Mouse (Mus musculus): ENCODE measurements around the gene Rinl.
A peak's percentile ranks its signal among the peaks of the same experiment; 100 is the strongest.

The Rinl gene

DNA sequence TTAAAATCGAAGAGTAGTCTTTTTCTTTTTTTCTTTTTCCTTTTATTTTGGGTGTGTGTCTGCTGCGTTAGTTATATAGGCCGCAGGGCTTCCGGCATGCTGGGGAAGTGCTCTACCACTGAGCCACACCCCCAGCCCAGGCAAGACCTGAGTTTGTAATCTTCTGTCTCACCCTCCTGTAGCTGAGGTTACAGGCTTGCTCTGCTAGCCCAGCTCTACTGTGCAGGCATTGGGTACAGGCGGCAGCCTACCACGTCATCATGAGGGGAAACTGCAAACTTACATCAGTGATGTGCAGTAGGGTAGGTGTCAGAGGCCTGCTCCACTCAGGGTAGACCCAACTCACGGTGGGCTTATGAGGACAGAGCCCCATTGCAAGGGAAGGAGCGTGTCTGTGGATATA, 7.5 kb upstream of the Rinl start:
- no peak for DNase-seq

DNA sequence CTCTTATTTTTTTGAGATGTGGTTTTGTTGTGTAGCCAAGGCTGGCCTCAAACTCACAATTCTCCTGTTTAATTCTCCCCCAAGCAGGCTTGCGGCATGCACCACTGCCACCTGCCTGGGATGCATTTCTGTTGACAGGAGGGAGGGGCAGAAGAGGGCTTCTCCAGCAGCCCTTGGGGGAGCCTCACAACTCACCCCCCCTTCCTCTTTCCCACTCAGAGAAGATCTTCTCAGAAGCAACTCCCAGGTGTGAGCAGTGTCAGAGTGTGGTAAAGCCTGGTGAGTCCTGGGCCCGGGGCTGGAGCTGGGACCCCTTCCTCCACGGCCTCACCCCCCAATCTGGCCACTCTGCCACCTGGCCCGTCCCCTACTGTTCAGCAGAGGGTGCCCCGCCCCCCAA, 3.6 kb upstream of the Rinl start:
- no peak for DNase-seq

- no peak for DNase-seq
Measured at GRCm38 (mm10) chr7:28787884-28788283, 885 bp upstream of the Rinl start.

- DNase-seq, result no peak
Measured at GRCm38 (mm10) chr7:28789235-28789634, 466 bp downstream of the Rinl start.

- no peak for DNase-seq
Measured at GRCm38 (mm10) chr7:28790066-28790806, 1.5 kb downstream of the Rinl start.

DNA sequence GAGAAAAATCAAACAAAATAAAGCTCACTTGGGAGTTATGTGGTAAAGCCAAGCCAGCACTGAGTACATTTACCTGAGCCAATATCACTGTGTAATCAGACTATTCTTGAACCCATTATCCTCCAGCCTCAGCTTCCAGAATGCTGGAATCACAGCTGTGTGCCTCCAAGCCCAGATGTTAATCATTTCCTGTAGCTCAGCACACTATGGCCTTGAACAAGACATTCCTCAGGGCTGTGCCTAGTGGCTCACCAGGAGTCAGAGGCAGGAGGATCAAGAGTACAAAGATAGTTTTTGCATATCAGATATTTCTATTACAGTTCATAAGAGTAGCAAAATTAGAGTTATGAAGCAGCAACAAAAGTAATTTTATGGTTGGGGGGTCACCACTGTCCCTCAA, 2.9 kb downstream of the Rinl start:
- DNase-seq, result no peak

GRCm38 (mm10) chr7:28792391-28793185, 3.8 kb downstream of the Rinl start:
- no peak for DNase-seq

GRCm38 (mm10) chr7:28793834-28794233, 5.1 kb downstream of the Rinl start:
- no peak for DNase-seq

GRCm38 (mm10) chr7:28794496-28794895, 5.7 kb downstream of the Rinl start:
- no peak for DNase-seq

GRCm38 (mm10) chr7:28795832-28796231, 7.1 kb downstream of the Rinl start:
- no peak for DNase-seq

DNA sequence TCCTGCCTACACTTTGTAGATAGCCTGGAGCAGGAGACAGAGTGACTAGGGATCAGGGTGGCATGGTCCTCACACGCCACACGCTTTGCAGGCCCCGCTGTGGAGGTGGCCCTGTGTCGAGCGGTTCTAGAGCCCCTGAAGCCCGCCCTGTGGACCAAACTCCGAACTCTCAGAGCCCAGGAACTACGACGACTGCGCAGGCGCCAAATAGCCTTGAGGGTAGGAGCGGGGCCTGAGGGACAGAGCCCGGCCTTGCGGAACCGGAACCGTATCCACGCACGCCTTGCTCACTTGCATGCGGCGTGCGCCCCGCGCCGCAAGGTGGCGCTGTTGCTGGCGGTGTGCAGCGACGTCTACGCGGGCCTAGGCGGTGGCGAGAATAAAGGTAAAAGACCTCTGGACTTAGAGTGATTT, 7.8 kb downstream of the Rinl start:
- peak; percentile 79 for DNase-seq

GRCm38 (mm10) chr7:28799994-28800393, 11.2 kb downstream of the Rinl start:
- DNase-seq, result no peak

DNA sequence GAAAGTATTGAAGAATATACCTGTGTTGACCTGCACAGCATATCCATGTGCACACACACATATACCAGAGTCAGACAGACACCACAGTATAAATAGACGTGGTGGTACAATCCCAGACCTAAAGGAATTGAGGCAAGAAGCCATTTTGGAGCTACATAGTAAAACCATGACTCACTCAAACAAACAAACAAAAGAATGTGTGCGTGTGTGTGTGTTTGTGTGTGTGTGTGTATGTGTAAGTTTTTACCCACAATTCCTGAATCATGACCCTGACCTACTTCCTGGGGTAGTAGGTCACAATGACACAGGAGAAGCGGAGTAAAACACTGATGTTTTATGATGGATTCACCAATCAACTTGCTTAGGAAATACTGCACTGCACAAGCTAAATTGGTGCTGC, 12.7 kb downstream of the Rinl start:
- no peak for DNase-seq

GRCm38 (mm10) chr7:28801901-28802670, 13.3 kb downstream of the Rinl start:
- DNase-seq, result no peak

DNA sequence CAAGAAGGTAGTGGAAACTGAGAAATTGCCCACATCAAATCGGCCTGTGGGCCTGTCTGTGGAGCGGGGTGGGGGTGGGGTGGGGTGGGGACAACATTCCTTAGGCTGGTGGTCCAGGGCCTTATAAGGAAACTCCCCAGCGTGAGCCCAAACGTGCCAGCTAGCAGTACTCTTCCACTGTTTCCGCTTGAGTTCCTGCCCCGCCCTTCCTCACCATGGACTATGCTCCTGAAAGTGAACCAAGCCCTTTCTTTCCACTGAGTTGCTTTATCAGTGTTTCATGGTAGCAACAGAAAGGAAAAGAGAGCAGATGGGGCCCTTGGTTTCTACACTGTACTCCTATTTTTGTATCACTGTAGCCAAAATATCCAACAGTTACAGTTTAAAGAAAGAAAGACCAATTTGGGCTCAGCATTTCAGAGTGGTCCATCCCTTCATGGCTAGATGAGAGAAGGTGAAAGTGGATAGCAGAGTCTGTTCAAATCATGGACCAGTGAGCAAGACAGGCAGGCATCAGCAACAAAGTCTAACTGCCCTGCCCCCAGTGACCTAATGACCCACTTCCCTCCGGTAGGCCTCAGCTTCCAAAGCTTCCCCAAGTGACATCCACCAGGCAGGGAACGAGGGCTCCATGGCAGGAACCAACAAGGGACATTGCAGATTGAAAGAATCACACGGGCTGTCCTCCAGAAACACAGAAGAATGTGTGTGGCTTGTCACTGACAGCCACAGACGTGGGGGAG, 14.2 kb downstream of the Rinl start:
- DNase-seq, result no peak

GRCm38 (mm10) chr7:28803756-28804155, 15.0 kb downstream of the Rinl start:
- DNase-seq, result no peak

DNA sequence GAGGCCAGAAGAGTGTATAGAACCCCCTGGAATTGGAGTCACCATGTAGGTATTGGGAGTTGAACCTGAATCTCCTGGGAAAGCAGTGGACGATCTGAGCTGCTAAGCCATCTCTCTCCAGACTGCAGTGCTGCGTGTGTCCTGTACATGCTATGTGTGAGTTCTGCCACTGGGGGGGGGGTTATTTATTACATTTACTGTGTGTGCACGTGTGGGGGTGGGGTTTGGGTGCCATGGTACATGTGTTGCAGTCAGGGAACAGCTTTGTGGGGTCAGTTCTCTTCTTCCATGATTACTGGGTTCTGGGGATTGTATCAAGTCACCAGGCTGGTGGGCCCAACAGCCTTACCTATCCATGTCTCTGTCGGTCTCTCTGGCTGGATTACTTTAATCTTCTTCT, 18.1 kb downstream of the Rinl start:
- DNase-seq, result no peak

DNA sequence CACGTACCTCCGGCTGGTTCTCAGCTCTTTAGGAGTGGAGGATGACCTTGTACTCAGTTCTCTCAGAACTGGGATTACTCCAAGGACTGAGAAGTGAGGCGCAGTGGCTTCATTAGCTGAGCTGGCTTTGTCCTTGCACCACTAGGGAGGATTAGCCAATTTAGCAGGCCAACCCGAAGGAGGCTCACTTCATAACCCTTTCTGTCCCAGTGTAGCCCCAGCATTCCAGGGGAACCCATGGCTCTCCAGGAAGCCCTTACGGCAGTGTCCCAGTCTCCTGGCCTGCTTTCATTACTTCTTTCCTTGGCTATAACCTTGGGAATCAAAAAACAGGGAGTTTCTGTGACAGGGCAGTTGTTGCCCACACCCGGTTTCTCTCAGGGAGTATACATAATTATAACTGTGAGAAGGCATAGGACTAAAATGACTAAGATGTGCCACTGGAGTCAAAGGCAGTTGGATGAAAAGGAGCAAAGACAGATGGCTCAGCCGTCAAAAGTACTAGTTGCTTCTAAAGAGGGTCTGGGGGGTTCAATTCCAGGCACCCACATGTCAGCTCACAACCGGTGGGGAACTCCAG, 19.0 kb downstream of the Rinl start:
- DNase-seq, result no peak

DNA sequence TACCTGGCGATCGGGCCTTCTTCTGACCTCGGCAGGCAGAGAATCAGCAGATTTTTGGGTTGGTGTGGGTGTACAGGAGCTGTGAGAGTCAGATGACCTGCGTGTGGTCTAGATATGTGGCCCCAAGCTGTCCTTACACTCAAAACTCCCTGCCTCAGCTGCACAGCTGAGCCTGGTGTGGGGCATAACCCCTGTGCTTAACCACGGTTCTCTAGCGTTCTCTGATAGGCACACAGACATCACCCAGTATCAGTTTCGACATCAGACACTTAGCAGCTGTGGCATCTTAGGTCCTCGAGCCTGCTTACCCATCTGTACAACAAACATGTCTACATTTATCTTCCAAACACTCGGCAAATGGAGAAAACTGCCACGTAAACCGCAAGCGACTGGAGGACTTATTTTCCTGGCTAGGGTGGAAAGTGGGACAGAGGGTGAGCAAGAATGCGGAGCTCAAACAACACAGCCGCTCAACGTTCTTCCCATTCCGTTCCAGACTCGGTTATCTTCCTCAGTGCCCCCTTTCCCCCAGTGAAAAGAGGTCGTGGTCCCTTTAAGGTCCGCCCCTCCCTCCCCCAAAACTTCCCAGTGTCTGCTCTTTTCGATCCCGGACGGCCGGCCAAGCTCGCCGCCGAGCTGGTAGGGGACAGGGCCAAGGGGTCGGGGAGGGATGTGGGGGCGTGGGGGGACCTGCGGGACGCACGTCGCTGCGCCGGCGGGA, 19.6 kb downstream of the Rinl start, which contains the start of gene Hnrnpl:
Gene Hnrnpl (plus strand): TSS at position 321 of the 721 bp plus-strand sequence.
- DNase-seq, result peak; percentile 55

- DNase-seq, result peak; percentile 97
Measured at GRCm38 (mm10) chr7:28808957-28809393, 20.2 kb downstream of the Rinl start.

- DNase-seq, result no peak
Measured at GRCm38 (mm10) chr7:28809401-28810089, 20.8 kb downstream of the Rinl start.

Data from right cerebral cortex, postnatal 14 days (tissue).